Mouse (Mus musculus): ENCODE measurements around the gene Ankrd54. TPM values are rescaled to one million over a fixed set of nuclear protein-coding genes. Genes with fewer than 3 reads are reported as not detected.

The Ankrd54 gene
- total and polyA plus RNA-seq, 2 experiments = 5.1 to 27.1 TPM

DNA sequence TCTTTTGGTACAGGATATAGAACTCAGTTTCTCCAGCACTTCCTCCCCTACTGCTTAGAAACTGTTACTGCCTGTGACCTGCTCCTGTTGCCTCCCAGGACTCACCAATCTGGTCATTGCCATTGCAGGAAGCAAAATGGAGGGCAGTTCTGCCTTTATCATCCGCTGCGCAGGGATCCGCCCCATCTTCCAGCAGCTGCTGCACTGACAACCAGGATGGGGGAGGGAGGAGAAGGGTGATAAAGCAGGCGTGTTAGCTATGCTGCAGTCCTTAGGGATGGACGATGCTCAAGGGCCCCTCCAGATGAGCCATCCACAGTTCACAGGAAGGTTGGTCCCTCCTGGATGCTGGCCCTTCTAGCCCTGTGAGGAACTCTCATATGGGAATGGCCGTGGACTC, 4.8 kb downstream of the Ankrd54 start:
- H3K27ac ChIP-seq (replicated peaks; ENCODE audit: insufficient read depth, low read depth, low read length) = no peak overlapping the region
- peaks cover 12% of the 10 kb centered on the region; the same call in 1 of the 2 replicates for H3K36me3 ChIP-seq (ENCODE audit: control insufficient read depth, insufficient read depth, low read length)
- H3K27me3 ChIP-seq (ENCODE audit: control insufficient read depth, insufficient read depth, low read length) = no peaks in the 10 kb centered on the region
- H3K4me3 ChIP-seq (ENCODE audit: insufficient read depth, low read depth, low read length) = no peak overlapping the region
- WGBS = 98% methylated on average over 6 of the region's 6 CpGs
- H3K4me1 ChIP-seq (ENCODE audit: control insufficient read depth, insufficient read depth, low read length) = no peaks in the 10 kb centered on the region
- DNase-seq (ENCODE audit: extremely low read depth, low read depth, low spot score) = no peak
- TF ChIP-seq POLR2A (IDR thresholded peaks at IDR 0.05; ENCODE audit: extremely low read depth, insufficient read depth, low read length) (no peak), CTCF (IDR thresholded peaks at IDR 0.05; ENCODE audit: low read depth, low read length) (no peak)
- H3K9ac ChIP-seq (ENCODE audit: low read depth, low read length) = no peak overlapping the region
- no peaks in the 10 kb centered on the region for H3K79me2 ChIP-seq (ENCODE audit: control insufficient read depth, insufficient read depth, low read length)

DNA sequence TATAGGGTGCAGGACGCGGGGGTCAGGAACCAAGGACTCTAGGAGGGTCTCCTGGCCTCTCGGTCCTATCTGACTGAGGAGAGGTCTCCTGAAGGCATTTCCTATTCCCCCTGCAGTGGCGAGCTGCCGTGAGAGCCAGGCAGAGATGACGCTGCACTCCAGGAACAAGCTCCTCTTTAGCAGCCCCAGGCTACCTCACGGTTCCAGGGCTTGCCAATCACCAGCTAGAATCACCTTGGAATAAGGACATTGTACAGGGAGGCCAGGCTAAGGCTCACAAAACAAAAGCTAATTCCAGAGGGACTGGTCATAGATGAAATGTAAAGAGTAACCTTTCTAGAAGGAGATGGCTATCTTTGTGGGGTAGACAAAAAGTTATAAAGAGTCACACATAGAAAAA, 6.1 kb downstream of the Ankrd54 start:
- H3K4me1 ChIP-seq (ENCODE audit: control insufficient read depth, insufficient read depth, low read length) = peaks cover 5% of the 10 kb centered on the region
- peaks cover 12% of the 10 kb centered on the region; the same call in 1 of the 2 replicates for H3K36me3 ChIP-seq (ENCODE audit: control insufficient read depth, insufficient read depth, low read length)
- H3K4me3 ChIP-seq (ENCODE audit: insufficient read depth, low read depth, low read length) = no peak overlapping the region
- TF ChIP-seq CTCF (IDR thresholded peaks at IDR 0.05; ENCODE audit: low read depth, low read length) (no peak), POLR2A (IDR thresholded peaks at IDR 0.05; ENCODE audit: extremely low read depth, insufficient read depth, low read length) (no peak)
- H3K27ac ChIP-seq (replicated peaks; ENCODE audit: insufficient read depth, low read depth, low read length) = no peak overlapping the region
- no peak for DNase-seq (ENCODE audit: extremely low read depth, low read depth, low spot score)
- no peaks in the 10 kb centered on the region for H3K79me2 ChIP-seq (ENCODE audit: control insufficient read depth, insufficient read depth, low read length)
- H3K27me3 ChIP-seq (ENCODE audit: control insufficient read depth, insufficient read depth, low read length) = no peaks in the 10 kb centered on the region
- 92% methylated on average over 7 of the region's 7 CpGs for WGBS
- no peak overlapping the region for H3K9ac ChIP-seq (ENCODE audit: low read depth, low read length)

DNA sequence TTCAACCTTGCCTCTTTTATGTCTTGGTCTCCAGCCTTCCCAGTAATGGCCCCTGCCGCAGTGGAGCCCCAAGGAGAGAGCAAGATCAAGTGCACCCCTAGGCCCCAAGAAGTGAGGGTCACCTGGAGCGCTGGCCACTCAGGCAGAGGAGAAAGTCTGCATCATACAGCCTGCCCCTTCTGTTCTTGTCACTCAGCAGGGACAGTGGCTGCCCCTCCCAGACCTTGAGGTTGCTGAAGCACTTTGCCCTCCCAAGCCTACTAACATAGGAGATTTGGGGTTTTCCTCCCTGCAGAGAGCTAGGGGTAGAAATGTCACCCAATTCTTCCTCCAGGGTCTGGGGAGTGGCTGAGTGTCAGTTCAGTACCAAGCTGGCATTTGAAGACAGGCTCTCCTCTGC, 10.3 kb downstream of the Ankrd54 start:
- peaks cover 10% of the 10 kb centered on the region; the same call in 1 of the 2 replicates for H3K36me3 ChIP-seq (ENCODE audit: control insufficient read depth, insufficient read depth, low read length)
- H3K27ac ChIP-seq (replicated peaks; ENCODE audit: insufficient read depth, low read depth, low read length) = peak overlapping the region; percentile 46
- 91% methylated on average over 2 of the region's 2 CpGs for WGBS
- H3K79me2 ChIP-seq (ENCODE audit: control insufficient read depth, insufficient read depth, low read length) = no peaks in the 10 kb centered on the region
- TF ChIP-seq CTCF (IDR thresholded peaks at IDR 0.05; ENCODE audit: low read depth, low read length) = no peak
- no peak for TF ChIP-seq POLR2A (IDR thresholded peaks at IDR 0.05; ENCODE audit: extremely low read depth, insufficient read depth, low read length)
- H3K27me3 ChIP-seq (ENCODE audit: control insufficient read depth, insufficient read depth, low read length) = no peaks in the 10 kb centered on the region
- no peak for DNase-seq (ENCODE audit: extremely low read depth, low read depth, low spot score)
- H3K4me3 ChIP-seq (ENCODE audit: insufficient read depth, low read depth, low read length) = no peak overlapping the region
- H3K9ac ChIP-seq (ENCODE audit: low read depth, low read length) = no peak overlapping the region
- H3K4me1 ChIP-seq (ENCODE audit: control insufficient read depth, insufficient read depth, low read length) = peaks cover 12% of the 10 kb centered on the region

DNA sequence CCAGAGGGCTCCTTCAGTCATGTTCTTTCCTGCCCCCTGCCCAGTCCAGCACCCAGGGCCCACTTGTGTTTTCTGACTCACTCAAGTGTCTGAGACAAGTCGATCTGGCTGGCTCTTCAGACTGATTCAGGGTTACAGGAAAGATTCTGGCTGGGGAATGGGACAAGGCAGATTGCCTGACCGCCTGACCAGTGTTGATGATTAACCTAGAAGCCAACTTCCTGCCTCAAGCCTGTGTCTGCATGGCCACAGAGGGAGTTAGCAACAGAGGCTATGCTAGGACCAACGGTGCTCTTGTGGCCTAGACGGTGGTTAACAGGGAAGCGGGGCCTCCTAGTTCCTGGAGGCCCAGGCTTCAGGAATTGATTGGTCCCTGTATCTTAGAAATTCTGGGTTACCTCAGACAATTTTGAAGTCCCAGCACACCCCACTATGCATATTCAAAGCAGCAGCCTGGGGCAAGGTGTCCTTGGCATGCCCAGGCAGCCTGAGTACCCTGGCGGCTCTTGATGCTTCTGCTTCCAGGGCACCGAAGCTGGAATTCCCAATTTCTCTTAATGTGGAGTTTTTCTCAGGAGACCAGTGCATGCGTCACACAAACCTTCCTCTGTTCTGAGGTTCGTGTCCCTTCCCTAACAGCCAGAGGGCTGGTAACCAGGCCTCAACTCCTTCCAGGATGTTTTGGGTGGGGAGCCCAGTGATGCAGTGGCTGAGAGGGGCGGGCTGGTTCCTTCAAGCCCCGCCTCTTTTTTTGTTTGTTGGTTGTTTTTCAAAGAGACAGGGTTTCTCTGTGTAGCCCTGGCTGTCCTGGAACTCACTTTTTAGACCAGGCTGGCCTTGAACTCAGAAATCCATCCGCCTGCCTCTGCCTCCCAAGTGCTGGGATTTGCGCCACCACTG, 11.0 kb downstream of the Ankrd54 start:
- Histone ChIP-seq H3K79me2 (ENCODE audit: control insufficient read depth, insufficient read depth, low read length) (no peaks in the 10 kb centered on the region), H3K27ac (replicated peaks; ENCODE audit: insufficient read depth, low read depth, low read length) (peak overlapping the region; percentile 73), H3K36me3 (ENCODE audit: control insufficient read depth, insufficient read depth, low read length) (peaks cover 10% of the 10 kb centered on the region; the same call in 1 of the 2 replicates), H3K27me3 (ENCODE audit: control insufficient read depth, insufficient read depth, low read length) (no peaks in the 10 kb centered on the region), H3K4me3 (ENCODE audit: insufficient read depth, low read depth, low read length) (peak overlapping the region; percentile 38; the same call in 1 of the 2 replicates), H3K4me1 (ENCODE audit: control insufficient read depth, insufficient read depth, low read length) (peaks cover 12% of the 10 kb centered on the region), H3K9ac (ENCODE audit: low read depth, low read length) (peak overlapping the region; percentile 55)
- peak; percentile 92 for DNase-seq (ENCODE audit: extremely low read depth, low read depth, low spot score)
- TF ChIP-seq POLR2A (IDR thresholded peaks at IDR 0.05; ENCODE audit: extremely low read depth, insufficient read depth, low read length) (0 out of 2 replicates have a peak, but pooled peaks have one; percentile 27), CTCF (IDR thresholded peaks at IDR 0.05; ENCODE audit: low read depth, low read length) (0 out of 2 replicates have a peak, but pooled peaks have one; percentile 0)
- WGBS = 34% methylated on average over 13 of the region's 13 CpGs

DNA sequence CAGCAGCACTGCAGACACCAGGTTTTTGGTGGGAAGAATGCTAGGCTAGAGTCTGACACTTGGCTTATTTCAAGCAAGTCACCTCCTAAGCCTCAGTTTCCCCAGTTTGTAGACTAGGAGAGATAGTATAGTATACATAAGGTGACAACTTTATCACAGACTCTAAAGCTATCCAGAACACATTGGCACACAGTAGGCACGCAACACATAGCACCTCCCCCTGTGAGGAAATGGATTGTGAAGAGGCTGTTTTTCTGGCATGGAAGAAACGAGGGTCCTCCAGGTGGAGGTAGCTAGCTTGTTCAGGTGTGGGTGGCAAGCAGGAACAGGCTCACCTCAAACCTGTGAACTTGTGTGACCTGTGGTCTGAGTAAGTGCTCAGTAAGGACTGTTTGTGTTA, 11.7 kb downstream of the Ankrd54 start:
- Histone ChIP-seq H3K36me3 (ENCODE audit: control insufficient read depth, insufficient read depth, low read length) (peaks cover 10% of the 10 kb centered on the region; the same call in 1 of the 2 replicates), H3K4me3 (ENCODE audit: insufficient read depth, low read depth, low read length) (peak overlapping the region; percentile 38; the same call in 1 of the 2 replicates), H3K27me3 (ENCODE audit: control insufficient read depth, insufficient read depth, low read length) (no peaks in the 10 kb centered on the region), H3K79me2 (ENCODE audit: control insufficient read depth, insufficient read depth, low read length) (no peaks in the 10 kb centered on the region), H3K9ac (ENCODE audit: low read depth, low read length) (peak overlapping the region; percentile 55), H3K27ac (replicated peaks; ENCODE audit: insufficient read depth, low read depth, low read length) (peak overlapping the region; percentile 59), H3K4me1 (ENCODE audit: control insufficient read depth, insufficient read depth, low read length) (peaks cover 12% of the 10 kb centered on the region)
- DNase-seq (ENCODE audit: extremely low read depth, low read depth, low spot score) = no peak
- 42% methylated on average over 2 of the region's 2 CpGs for WGBS
- no peak for TF ChIP-seq POLR2A (IDR thresholded peaks at IDR 0.05; ENCODE audit: extremely low read depth, insufficient read depth, low read length)
- TF ChIP-seq CTCF (IDR thresholded peaks at IDR 0.05; ENCODE audit: low read depth, low read length) = no peak
